Mouse (Mus musculus) left cerebral cortex, postnatal 4 days (tissue): Measurements from ENCODE around the gene Lefty1. TPM values are rescaled to one million over a fixed set of nuclear protein-coding genes. Genes with fewer than 3 reads are reported as not detected.
A peak's percentile ranks its signal among the peaks of the same experiment; 100 is the strongest.
"Not testable (repeated sequence)": the region's sequence is repeated elsewhere in the genome, so short reads cannot be mapped to it uniquely, and the experiment has no call there.

Source experiments
- DNase-seq: peaks from one replicate; pipeline ENCODE4 v3.0.0-alpha.2; 2022
- intact Hi-C: fragments of 180-260 bp; cut with DNase I; formaldehyde crosslinking; loops from one replicate; pipeline ENCODE4 v1.15.1; 2025
- total RNA-seq, 2 experiments: library from RNA; stranded (reverse); gene quantifications; 2 replicates each; pipeline ENCODE4 v1.2.3; 2021

Gene Lefty1
- total RNA-seq, 2 experiments from 2014 or later, result 2.9 to 3.4 TPM

- no peak for DNase-seq
- intact Hi-C loops, result no loop called here
Observed at GRCm38 (mm10) chr1:180946448-180946847, 11.6 kb downstream of the Lefty1 start.

- intact Hi-C loops, result no loop called here
- no peak for DNase-seq
Observed at GRCm38 (mm10) chr1:180952085-180952746, 17.4 kb downstream of the Lefty1 start.

- intact Hi-C loops, result no loop called here
- DNase-seq, result no peak
Observed at GRCm38 (mm10) chr1:180952808-180953207, 18.0 kb downstream of the Lefty1 start.

GRCm38 (mm10) chr1:180956401-180956800 is 21.6 kb downstream of the Lefty1 start:
- intact Hi-C loops, result no loop called here
- DNase-seq, result no peak

GRCm38 (mm10) chr1:180956973-180957381 is 22.2 kb downstream of the Lefty1 start:
- DNase-seq, result no peak
- intact Hi-C loops, result no loop called here

GRCm38 (mm10) chr1:180957989-180958388 is 23.2 kb downstream of the Lefty1 start:
- intact Hi-C loops, result no loop called here
- DNase-seq, result no peak

GRCm38 (mm10) chr1:180958797-180959196 is 24.0 kb downstream of the Lefty1 start:
- intact Hi-C loops, result no loop called here
- DNase-seq, result no peak

- intact Hi-C loops, result no loop called here
Observed at GRCm38 (mm10) chr1:180965786-180966185, 31.0 kb downstream of the Lefty1 start.

GRCm38 (mm10) chr1:180966542-180966941 is 31.7 kb downstream of the Lefty1 start:
- no peak for DNase-seq
- intact Hi-C loops, result no loop called here

More at GRCm38 (mm10) chr1:180965786-180966185, 31.0 kb downstream of the Lefty1 start:
- DNase-seq, result no peak

- no peak for DNase-seq
- intact Hi-C loops, result no loop called here
Observed at GRCm38 (mm10) chr1:180967261-180967660, 32.4 kb downstream of the Lefty1 start.

GRCm38 (mm10) chr1:180972941-180973340 is 38.1 kb downstream of the Lefty1 start:
- intact Hi-C loops, result loop anchor here (5.0 kb wide), 1 partner anchor 71 kb away; the partner anchor contains the start of gene Pycr2

GRCm38 (mm10) chr1:180974126-180974746 is 39.4 kb downstream of the Lefty1 start:
- peak; percentile 21 for DNase-seq
- intact Hi-C loops, result loop anchor here (5.0 kb wide), 1 partner anchor 72 kb away; the partner anchor contains the start of gene Pycr2

More at GRCm38 (mm10) chr1:180972941-180973340, 38.1 kb downstream of the Lefty1 start:
- DNase-seq, result no peak

- DNase-seq, result no peak
- intact Hi-C loops, result no loop called here
Observed at GRCm38 (mm10) chr1:180976110-180976679, 41.4 kb downstream of the Lefty1 start.

GRCm38 (mm10) chr1:180979484-180980251 is 44.8 kb downstream of the Lefty1 start:
- no peak for DNase-seq
- intact Hi-C loops, result no loop called here

GRCm38 (mm10) chr1:180980464-180980863 is 45.6 kb downstream of the Lefty1 start:
- intact Hi-C loops, result no loop called here
- DNase-seq, result no peak

- DNase-seq, intact Hi-C loops: not testable (repeated sequence)
Observed at GRCm38 (mm10) chr1:180981298-180982046, 46.6 kb downstream of the Lefty1 start.

GRCm38 (mm10) chr1:180986701-180987100 is 51.9 kb downstream of the Lefty1 start:
- intact Hi-C loops, result loop anchor here (5.0 kb wide), 1 partner anchor 84 kb away; the partner anchor contains the start of gene Pycr2
- no peak for DNase-seq

- DNase-seq, result peak; percentile 84
- intact Hi-C loops, result loop anchor here (5.0 kb wide), 1 partner anchor 85 kb away; the partner anchor contains the start of gene Pycr2
Observed at GRCm38 (mm10) chr1:180987759-180988158, 52.9 kb downstream of the Lefty1 start.
